Mouse (Mus musculus) bone marrow, adult 2 months (tissue): Measurements from ENCODE around the gene Isg20.

ENCODE experiments used
- CTCF ChIP-seq: fragments of 200-500 bp; IDR thresholded peaks from 2 replicates; pipeline ENCODE4 v1.5.1; 2011; ENCODE audit warnings: low read length, control low read depth; ENCODE audit not compliant: control insufficient read depth, insufficient read depth
- POLR2A ChIP-seq: fragments of 200-500 bp; IDR thresholded peaks from 2 replicates; pipeline ENCODE4 v1.6.1; 2011; ENCODE audit warnings: low read depth, mild to moderate bottlenecking, control low read depth, low read length, borderline replicate concordance; ENCODE audit not compliant: control insufficient read depth

- TF ChIP-seq CTCF, result no peak
- TF ChIP-seq POLR2A, result no peak
Observed at GRCm38 (mm10) chr7:78953886-78954572, 40.8 kb downstream of the Isg20 start.
